Mouse (Mus musculus): ENCODE measurements at regions not wholly inside any gene's neighbourhood (a gene's known extent, or its start where the extent isn't known, plus 50 kb on each side); places are given as distances from the start of the nearest gene placed in this dataset.
"Not testable (repeated sequence)": the region's sequence is repeated elsewhere in the genome, so short reads cannot be mapped to it uniquely, and the experiment has no call there.

DNA sequence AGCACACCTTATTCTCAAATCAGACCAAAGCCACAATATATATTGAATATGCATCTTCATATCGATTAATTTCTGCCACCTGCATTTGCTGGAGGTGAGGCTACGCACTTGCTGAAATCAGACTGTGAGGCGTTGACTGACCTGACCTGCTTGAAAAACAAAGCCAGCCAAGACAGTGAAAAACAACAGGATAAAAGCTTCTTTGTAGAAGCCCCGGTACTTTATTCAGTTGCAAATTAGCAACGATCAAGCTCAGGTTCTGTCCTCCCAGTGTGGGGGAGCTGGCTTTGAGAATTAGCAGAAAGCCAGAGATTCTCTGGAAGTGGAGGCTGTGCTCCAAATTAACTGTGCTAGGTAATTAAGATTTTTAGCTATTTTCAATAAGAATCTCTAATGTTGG is 100.6 kb downstream of the Vmn2r79 start:
- no peak for DNase-seq

DNA sequence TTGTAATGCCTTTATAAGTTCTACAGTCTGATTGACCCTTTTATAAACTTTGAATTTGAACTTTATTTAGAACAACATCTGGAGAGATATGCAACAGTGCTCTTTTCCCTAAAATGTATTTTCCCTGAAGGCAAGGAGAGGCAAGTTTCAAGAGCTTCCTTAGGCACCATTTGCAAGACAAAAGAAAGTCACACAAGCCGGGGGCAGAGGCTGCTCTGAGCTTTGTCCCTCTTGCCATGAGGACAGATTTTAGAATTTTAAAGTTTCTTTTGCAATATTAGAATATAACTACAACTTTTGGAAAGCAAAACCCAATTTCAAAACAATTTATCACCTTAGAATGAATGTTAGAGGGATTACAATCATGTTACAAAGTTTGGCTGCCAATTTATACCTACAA is 103.7 kb downstream of the Vmn2r79 start:
- DNase-seq, result not testable (repeated sequence)

DNA sequence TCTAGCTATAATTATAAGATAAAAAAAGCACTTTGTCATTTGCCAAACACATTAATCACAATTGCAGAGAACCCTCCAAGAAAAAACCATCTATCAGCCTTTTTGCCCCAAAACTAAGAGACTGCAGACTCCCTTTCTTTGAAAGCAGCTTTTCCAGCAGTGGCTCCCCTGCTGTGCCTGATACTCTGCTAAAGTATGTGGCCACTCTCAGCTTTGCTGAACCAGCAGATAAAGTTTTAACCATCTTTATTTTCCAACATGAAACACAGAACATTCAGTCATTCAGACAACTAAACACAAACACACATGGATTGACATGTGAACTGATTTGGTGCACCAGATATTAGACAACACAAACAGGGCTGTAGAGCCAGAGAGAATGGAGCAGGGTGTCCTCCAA is 104.5 kb downstream of the Vmn2r79 start:
- DNase-seq, result not testable (repeated sequence)

DNA sequence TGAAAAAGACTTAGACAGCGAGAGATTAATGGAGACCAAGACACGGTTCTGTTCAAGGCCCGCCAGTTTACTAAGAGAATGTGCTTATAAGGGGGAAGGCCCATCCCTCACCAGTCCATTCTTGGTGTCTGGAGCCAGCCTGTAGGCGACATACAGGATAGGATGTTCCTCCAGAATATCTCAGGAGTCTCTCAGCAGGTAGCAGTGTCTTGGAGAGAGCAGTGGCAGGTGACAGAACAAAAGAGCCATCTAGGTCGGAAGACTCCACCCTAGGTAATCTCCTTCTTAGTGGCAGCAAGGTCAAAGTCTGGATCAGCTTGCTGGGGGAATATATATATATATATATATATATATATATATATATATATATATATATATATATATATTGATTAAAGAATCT is 105.4 kb downstream of the Vmn2r79 start:
- not testable (repeated sequence) for DNase-seq

DNA sequence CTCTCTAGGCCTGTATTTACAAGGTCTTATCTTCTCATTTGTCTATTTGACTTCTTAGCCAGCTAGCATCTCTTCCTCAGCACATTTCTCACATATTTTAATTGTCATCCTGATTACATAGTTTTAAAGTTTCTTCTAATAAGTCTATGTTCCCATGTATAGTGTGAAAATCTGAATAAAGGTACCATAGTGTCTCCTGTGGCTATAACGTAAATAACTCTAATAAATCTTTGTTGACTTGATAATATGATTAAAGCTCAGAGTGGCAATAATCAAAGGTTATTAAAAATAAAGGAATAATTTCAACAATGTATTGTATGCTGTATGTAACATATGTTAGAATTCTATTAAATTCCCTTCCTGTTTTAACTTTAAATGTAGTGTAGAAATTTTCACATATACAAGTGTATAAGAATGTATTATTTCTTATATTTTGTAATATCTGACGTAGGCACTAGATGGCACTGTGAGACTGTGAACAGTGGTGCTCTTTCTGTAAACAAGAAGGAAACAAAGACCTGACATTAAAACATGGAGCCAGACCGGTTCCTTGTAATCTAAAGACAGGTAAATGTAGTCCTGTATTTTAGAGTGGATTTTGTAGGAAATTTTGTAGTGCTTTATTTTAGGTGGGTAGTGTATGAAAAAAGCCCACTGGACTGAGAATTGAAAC is 114.5 kb downstream of the Vmn2r79 start:
- no peak for DNase-seq

DNA sequence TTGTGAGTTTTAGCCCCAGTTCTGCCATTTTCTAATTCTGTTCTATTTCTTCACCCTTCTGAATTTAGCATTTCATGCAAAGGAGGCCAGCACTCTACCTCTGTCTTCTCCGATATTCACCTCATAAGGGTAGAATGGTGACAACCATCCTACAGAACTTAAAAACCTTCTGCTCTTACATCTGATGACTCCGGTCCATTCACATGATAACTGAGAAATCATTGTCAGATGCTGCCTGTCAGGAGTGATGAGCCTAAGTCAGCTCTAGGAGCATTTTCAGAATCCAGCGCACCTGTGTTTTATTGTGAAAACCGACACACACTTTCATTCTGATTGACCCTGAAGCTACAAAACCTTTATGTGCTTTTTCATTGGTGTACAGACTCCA is 115.1 kb downstream of the Vmn2r79 start:
- DNase-seq, result no peak

DNA sequence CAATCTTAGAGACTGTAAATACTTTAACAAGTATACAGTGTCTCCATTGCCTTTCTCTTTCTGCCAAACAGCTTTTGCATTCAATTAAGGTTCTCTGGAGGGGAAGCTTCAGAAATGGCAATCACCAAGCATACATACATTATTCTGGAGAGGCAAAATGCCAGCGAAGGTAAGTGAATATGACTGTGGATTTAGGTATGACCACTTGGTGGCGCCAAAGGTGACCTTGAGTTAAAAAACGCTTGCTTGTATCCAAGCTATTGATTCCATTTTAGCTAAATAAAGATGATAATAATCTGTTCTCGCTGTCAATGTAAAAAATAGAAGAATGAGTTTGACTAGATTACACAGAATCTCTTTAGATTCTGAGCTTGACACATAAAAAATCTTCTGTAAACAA is 117.7 kb downstream of the Vmn2r79 start:
- DNase-seq, result peak in 1 of 2 experiments; percentile 12

DNA sequence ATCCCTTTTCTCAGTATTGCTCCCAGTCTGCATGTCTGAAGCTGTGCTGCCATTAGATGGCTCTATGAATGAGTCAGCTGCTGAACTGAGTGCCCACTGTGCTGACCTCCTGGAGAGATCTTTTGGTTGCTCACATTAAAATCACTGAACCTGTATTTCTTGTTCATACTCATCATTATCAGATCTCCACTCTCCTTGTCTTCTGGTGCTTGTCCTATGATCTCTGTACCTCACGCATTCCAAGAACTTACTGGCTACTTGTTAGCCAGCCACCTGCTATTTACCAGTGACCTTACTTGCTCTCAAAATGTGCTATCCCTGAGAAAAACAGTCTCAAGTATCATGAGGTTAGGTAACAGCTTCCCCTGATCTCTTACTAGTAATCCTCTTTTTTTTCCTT is 123.4 kb upstream of the Nox4 start:
- no peak for DNase-seq

DNA sequence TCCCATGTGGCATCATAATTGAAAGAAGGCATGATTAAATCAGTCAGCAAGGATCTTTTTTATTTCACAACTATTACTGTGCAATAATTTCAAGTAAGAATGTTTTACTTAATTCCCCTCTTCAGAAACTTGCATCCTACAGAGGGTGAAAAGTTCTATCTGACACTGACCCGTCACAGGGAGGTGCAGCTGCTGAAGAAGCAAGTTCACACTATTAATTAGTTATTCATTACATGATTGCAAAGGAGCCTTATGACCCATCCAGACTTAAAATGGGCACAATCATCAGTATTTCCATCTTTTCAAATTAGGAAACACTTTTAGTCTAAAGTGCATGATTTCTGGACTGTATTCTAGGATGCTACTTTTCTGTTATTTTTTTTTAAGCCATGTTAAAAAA is 100.0 kb upstream of the Nox4 start:
- no peak for DNase-seq

DNA sequence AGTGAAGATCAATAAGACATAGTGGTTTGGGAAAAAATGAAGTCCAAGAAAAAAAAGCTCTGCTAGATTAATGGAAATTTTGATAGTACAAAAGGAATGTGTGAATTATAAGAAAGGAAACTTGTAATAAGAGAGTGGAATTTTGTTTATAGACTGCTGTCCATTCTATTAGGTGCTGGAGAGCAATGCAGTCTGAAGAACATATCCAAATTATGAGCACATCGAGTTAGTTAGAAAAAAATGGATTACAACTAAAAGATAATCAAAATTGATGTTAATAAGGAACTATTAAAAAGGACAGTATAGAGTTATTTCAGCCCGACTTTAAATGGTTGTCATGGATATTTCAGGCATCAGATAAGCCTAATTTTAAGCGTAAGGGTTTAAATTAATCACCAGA is 98.2 kb upstream of the Nox4 start:
- no peak for DNase-seq

DNA sequence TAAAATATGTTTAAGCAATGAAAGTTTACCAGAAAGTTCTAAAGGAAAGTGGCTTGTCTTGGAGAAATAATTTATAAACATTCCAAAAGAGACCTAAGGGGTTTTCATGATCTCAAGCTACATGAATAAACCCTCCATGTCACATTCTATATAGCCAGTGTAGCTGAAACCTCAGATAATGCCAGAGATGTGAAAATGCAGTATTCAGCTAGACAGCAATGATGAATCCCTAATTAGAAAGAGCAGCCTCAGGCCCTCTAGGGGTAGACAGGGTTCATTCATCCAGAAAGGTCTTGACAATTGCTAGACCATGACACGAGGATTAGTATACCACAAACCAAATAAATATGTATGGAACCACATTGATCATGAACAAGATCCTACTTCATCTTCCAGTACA is 97.2 kb upstream of the Nox4 start:
- DNase-seq, result no peak

DNA sequence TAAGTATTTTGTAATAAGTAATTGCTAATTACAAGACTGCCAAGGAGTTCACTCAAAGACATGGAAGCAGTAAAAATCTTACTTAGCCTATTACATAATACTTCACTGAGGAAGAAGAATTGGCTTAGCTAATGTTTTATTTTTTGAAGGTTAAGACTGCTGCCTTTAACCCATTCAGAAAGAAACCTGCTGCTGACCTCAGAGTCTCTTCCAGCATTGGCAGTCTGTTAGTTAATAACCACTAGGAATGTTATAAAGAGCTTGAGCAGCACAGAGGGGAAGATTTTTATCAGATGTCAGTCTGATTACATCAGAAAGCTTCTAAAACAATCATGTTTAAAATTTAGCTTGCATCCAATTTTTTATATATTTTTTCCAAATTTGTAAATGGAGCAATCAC is 94.9 kb upstream of the Nox4 start:
- DNase-seq, result no peak

DNA sequence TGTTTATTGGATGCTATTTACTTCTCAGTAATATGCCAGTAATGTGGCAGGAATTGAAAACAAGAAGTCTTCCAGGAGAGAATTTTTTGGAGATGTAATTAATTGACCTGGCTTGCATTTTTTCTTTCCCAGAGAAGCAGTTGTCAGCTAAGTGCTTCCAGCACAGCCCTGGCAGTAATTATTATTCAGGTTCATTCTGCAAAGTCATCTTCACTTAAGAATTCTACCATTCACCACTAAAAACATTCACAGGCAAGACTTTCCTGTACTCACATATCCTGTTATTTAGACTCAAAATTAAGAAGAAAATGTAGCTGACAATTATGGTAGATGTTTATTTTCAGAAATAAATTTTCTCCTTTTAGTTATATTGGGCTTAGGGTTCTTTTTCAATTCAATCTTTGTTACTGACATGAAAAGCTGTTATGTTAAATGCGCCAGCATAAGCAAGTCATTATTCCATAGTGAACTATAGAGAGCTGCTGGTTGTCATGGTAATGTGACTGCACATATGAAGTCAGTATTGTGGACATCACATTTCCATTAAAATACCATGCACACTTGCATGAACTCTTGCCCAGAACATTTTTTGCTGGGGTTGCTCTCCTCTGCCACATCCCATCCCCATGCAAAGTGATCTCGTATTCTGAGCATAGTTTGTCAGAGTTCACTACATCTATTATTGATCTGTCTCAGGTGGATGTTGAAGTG is 59.3 kb upstream of the Nox4 start:
- DNase-seq, result no peak

DNA sequence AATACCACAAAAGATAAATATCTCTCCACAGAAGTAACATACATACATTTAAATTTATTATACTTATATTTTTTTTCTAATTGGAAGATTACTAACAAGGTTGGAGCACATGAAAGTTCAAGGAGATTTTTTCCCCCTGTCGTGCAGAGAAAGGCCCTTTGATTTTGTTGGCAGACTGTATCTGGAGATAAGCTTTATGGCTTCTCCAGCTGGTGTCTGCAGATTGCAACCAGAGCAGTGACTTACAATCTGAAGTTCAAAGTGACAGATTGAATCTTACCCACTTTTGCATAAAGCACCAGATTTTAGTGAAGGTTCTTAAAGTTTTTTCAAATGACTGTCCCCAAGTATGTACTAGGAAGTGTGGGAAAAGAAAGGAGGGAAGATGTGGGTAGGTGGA is 50.2 kb upstream of the Nox4 start:
- no peak for DNase-seq

Measured in B cell, adult 2 months (primary cell).